Mouse (Mus musculus): ENCODE data around the gene Iscu. TPM values are rescaled to one million over a fixed set of nuclear protein-coding genes. Genes with fewer than 3 reads are reported as not detected.
"Not testable (repeated sequence)": the region's sequence is repeated elsewhere in the genome, so short reads cannot be mapped to it uniquely, and the experiment has no call there.

Iscu gene
- polyA plus RNA-seq, 1 experiment from 2014 or later = 112 TPM

GRCm38 (mm10) chr5:113783581-113784001 lies 11.0 kb downstream of the Iscu start:
- Histone ChIP-seq H3K4me1 (ENCODE audit: control insufficient read depth, insufficient read depth, low read length) (peaks cover 35% of the 10 kb centered on the region), H3K4me3 (ENCODE audit: low read depth, low read length) (no peak overlapping the region), H3K4me2 (ENCODE audit: low read depth, severe bottlenecking) (peak overlapping the region; percentile 36), H3K9me3 (ENCODE audit: control insufficient read depth, low read length) (no peaks in the 10 kb centered on the region), H3K9ac (ENCODE audit: low read length) (peak overlapping the region; percentile 12; the same call in 1 of the 2 replicates), H3K27me3 (ENCODE audit: control insufficient read depth, insufficient read depth, low read length) (no peaks in the 10 kb centered on the region), H3K36me3 (ENCODE audit: control insufficient read depth, insufficient read depth, low read length) (no peaks in the 10 kb centered on the region; the same call in 1 of the 2 replicates), H3K27ac (replicated peaks; ENCODE audit: low read depth, low read length) (peak overlapping the region; percentile 68)
- WGBS = 8% methylated on average over 12 of the region's 12 CpGs
- ATAC-seq (ENCODE audit: insufficient number of reproducible peaks, low FRiP score, low TSS enrichment, low read depth) (no peak), DNase-seq (ENCODE audit: low spot score) (peak; percentile 46)

GRCm38 (mm10) chr5:113784104-113784503 lies 11.6 kb downstream of the Iscu start:
- not testable (repeated sequence) for H3K36me3 ChIP-seq (ENCODE audit: control insufficient read depth, insufficient read depth, low read length); ATAC-seq (ENCODE audit: insufficient number of reproducible peaks, low FRiP score, low TSS enrichment, low read depth); DNase-seq (ENCODE audit: low spot score); H3K9ac ChIP-seq (ENCODE audit: low read length); H3K4me3 ChIP-seq (ENCODE audit: low read depth, low read length); H3K27me3 ChIP-seq (ENCODE audit: control insufficient read depth, insufficient read depth, low read length); H3K9me3 ChIP-seq (ENCODE audit: control insufficient read depth, low read length)
- Histone ChIP-seq H3K4me1 (ENCODE audit: control insufficient read depth, insufficient read depth, low read length) (peaks cover 40% of the 10 kb centered on the region), H3K27ac (replicated peaks; ENCODE audit: low read depth, low read length) (peak overlapping the region; percentile 68), H3K4me2 (ENCODE audit: low read depth, severe bottlenecking) (peak overlapping the region; percentile 36; the same call in 1 of the 2 replicates)
- 26% methylated on average over 3 of the region's 3 CpGs for WGBS

- H3K4me3 ChIP-seq (ENCODE audit: low read depth, low read length) = no peak overlapping the region
- no peak overlapping the region; the same call in 1 of the 2 replicates for H3K9ac ChIP-seq (ENCODE audit: low read length)
- H3K36me3 ChIP-seq (ENCODE audit: control insufficient read depth, insufficient read depth, low read length) = no peaks in the 10 kb centered on the region
- whole genome bisulfite sequencing = 80% methylated on average over 5 of the region's 5 CpGs
- ATAC-seq (ENCODE audit: insufficient number of reproducible peaks, low FRiP score, low TSS enrichment, low read depth) = no peak
- DNase-seq (ENCODE audit: low spot score) = no peak
- H3K9me3 ChIP-seq (ENCODE audit: control insufficient read depth, low read length) = no peaks in the 10 kb centered on the region
- H3K4me2 ChIP-seq (ENCODE audit: low read depth, severe bottlenecking) = no peak overlapping the region
- H3K27me3 ChIP-seq (ENCODE audit: control insufficient read depth, insufficient read depth, low read length) = no peaks in the 10 kb centered on the region
- no peak overlapping the region for H3K27ac ChIP-seq (replicated peaks; ENCODE audit: low read depth, low read length)
- H3K4me1 ChIP-seq (ENCODE audit: control insufficient read depth, insufficient read depth, low read length) = peaks cover 48% of the 10 kb centered on the region
Measured at GRCm38 (mm10) chr5:113786985-113787384, 14.4 kb downstream of the Iscu start.

- Histone ChIP-seq H3K27me3 (ENCODE audit: control insufficient read depth, insufficient read depth, low read length) (no peaks in the 10 kb centered on the region), H3K27ac (replicated peaks; ENCODE audit: low read depth, low read length) (peak overlapping the region; percentile 88), H3K9ac (ENCODE audit: low read length) (no peak overlapping the region), H3K4me3 (ENCODE audit: low read depth, low read length) (no peak overlapping the region), H3K36me3 (ENCODE audit: control insufficient read depth, insufficient read depth, low read length) (peaks cover 3% of the 10 kb centered on the region; the same call in 1 of the 2 replicates), H3K4me2 (ENCODE audit: low read depth, severe bottlenecking) (no peak overlapping the region; the same call in 1 of the 2 replicates), H3K4me1 (ENCODE audit: control insufficient read depth, insufficient read depth, low read length) (peaks cover 50% of the 10 kb centered on the region), H3K9me3 (ENCODE audit: control insufficient read depth, low read length) (no peaks in the 10 kb centered on the region)
- DNase-seq (ENCODE audit: low spot score) = no peak
- WGBS = 17% methylated on average over 6 of the region's 6 CpGs
- peak; percentile 33; the same call in 1 of the 2 replicates for ATAC-seq (ENCODE audit: insufficient number of reproducible peaks, low FRiP score, low TSS enrichment, low read depth)
Measured at GRCm38 (mm10) chr5:113788645-113789044, 16.1 kb downstream of the Iscu start.

- peak; percentile 82 for DNase-seq (ENCODE audit: low spot score)
- Histone ChIP-seq H3K27ac (replicated peaks; ENCODE audit: low read depth, low read length) (peak overlapping the region; percentile 88), H3K9me3 (ENCODE audit: control insufficient read depth, low read length) (no peaks in the 10 kb centered on the region), H3K27me3 (ENCODE audit: control insufficient read depth, insufficient read depth, low read length) (no peaks in the 10 kb centered on the region), H3K36me3 (ENCODE audit: control insufficient read depth, insufficient read depth, low read length) (peaks cover 5% of the 10 kb centered on the region), H3K9ac (ENCODE audit: low read length) (no peak overlapping the region), H3K4me2 (ENCODE audit: low read depth, severe bottlenecking) (peak overlapping the region; percentile 20; the same call in 1 of the 2 replicates), H3K4me1 (ENCODE audit: control insufficient read depth, insufficient read depth, low read length) (peaks cover 49% of the 10 kb centered on the region), H3K4me3 (ENCODE audit: low read depth, low read length) (no peak overlapping the region)
- ATAC-seq (ENCODE audit: insufficient number of reproducible peaks, low FRiP score, low TSS enrichment, low read depth) = peak; percentile 82
- 8% methylated on average over 7 of the region's 7 CpGs for WGBS
Measured at GRCm38 (mm10) chr5:113789075-113789788, 16.7 kb downstream of the Iscu start.

GRCm38 (mm10) chr5:113790453-113791196 lies 18.1 kb downstream of the Iscu start:
- DNase-seq (ENCODE audit: low spot score) (no peak), ATAC-seq (ENCODE audit: insufficient number of reproducible peaks, low FRiP score, low TSS enrichment, low read depth) (no peak)
- Histone ChIP-seq H3K27ac (replicated peaks; ENCODE audit: low read depth, low read length) (peak overlapping the region; percentile 68), H3K4me3 (ENCODE audit: low read depth, low read length) (no peak overlapping the region), H3K9me3 (ENCODE audit: control insufficient read depth, low read length) (no peaks in the 10 kb centered on the region), H3K27me3 (ENCODE audit: control insufficient read depth, insufficient read depth, low read length) (no peaks in the 10 kb centered on the region), H3K36me3 (ENCODE audit: control insufficient read depth, insufficient read depth, low read length) (peaks cover 14% of the 10 kb centered on the region), H3K9ac (ENCODE audit: low read length) (no peak overlapping the region), H3K4me2 (ENCODE audit: low read depth, severe bottlenecking) (no peak overlapping the region), H3K4me1 (ENCODE audit: control insufficient read depth, insufficient read depth, low read length) (peaks cover 54% of the 10 kb centered on the region)
- 63% methylated on average over 11 of the region's 11 CpGs for WGBS

GRCm38 (mm10) chr5:113791197-113792095 lies 18.9 kb downstream of the Iscu start:
- ATAC-seq (ENCODE audit: insufficient number of reproducible peaks, low FRiP score, low TSS enrichment, low read depth) (no peak), DNase-seq (ENCODE audit: low spot score) (no peak)
- peak overlapping the region; percentile 21; the same call in 1 of the 2 replicates for H3K27ac ChIP-seq (replicated peaks; ENCODE audit: low read depth, low read length)
- peaks cover 62% of the 10 kb centered on the region for H3K4me1 ChIP-seq (ENCODE audit: control insufficient read depth, insufficient read depth, low read length)
- WGBS = 88% methylated on average over 16 of the region's 16 CpGs
- no peak overlapping the region for H3K9ac ChIP-seq (ENCODE audit: low read length)
- H3K4me3 ChIP-seq (ENCODE audit: low read depth, low read length) = no peak overlapping the region
- H3K27me3 ChIP-seq (ENCODE audit: control insufficient read depth, insufficient read depth, low read length) = no peaks in the 10 kb centered on the region
- no peak overlapping the region for H3K4me2 ChIP-seq (ENCODE audit: low read depth, severe bottlenecking)
- peaks cover 14% of the 10 kb centered on the region for H3K36me3 ChIP-seq (ENCODE audit: control insufficient read depth, insufficient read depth, low read length)
- no peaks in the 10 kb centered on the region for H3K9me3 ChIP-seq (ENCODE audit: control insufficient read depth, low read length)

Data from limb, embryonic 11.5 days (tissue).